Mouse (Mus musculus): ENCODE data around the gene Slc8b1. TPM values are rescaled to one million over a fixed set of nuclear protein-coding genes. Genes with fewer than 3 reads are reported as not detected.

Gene Slc8b1
- total RNA-seq, 2 experiments from 2014 or later: 7.9 to 9.7 TPM

DNA sequence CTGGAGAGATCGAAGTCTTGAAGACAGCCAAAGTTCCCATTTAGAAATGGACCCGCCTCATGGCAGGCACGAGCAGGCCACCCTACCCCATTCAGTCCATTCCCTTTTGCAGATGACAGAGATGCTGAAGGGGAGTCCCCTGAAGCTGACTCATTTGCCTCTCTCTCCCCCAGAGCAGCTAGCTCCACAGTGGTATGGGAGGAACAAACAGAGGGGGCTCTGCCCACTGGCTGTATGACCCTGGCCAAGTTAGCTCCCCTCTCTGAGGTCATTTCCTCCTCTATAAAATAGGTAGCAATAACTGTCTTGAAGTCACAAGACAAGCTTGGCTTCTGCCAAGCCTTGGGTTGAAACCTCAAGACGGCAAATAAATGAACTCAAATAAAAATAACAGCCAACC is 72.5 kb downstream of the Slc8b1 start:
- DNase-seq: no peak
- intact Hi-C loops (cut with DNase I): no loop called here

Other genes starting within 250 kb of the Slc8b1 start
- not detected for gene Lhx5, start 79.5 kb upstream of the Slc8b1 start, total RNA-seq (2021)
- gene Sdsl, start 38.4 kb upstream of the Slc8b1 start, total RNA-seq (2021): under 1 TPM; 0.59 to 0.77 TPM
- under 1 TPM in 1 of 2 experiments, not detected in 1; 0.20 TPM for gene Sds, start 34.6 kb upstream of the Slc8b1 start, total RNA-seq (2021)
- 10 to 100 TPM; 28.0 to 41.3 TPM for gene Plbd2, start 7.5 kb upstream of the Slc8b1 start, total RNA-seq (2021)
- 10 to 100 TPM; 35.2 to 44.6 TPM for gene Tpcn1, start 77.5 kb downstream of the Slc8b1 start, total RNA-seq (2021)
- under 1 TPM in 1 of 2 experiments, not detected in 1; 0.15 TPM for gene Iqcd, start 77.8 kb downstream of the Slc8b1 start, total RNA-seq (2021)
- 1 to 10 TPM; 5.6 to 6.8 TPM for gene Rita1, start 101.4 kb downstream of the Slc8b1 start, total RNA-seq (2021)
- gene Ddx54, start 101.6 kb downstream of the Slc8b1 start, total RNA-seq (2021): 10 to 100 TPM; 15.8 to 17.7 TPM
- not detected for gene Cfap73, start 123.1 kb downstream of the Slc8b1 start, total RNA-seq (2021)
- not detected for gene Rasal1, start 137.6 kb downstream of the Slc8b1 start, total RNA-seq (2021)
- under 1 TPM; 0.38 to 0.91 TPM for gene Dtx1, start 200.8 kb downstream of the Slc8b1 start, total RNA-seq (2021)
- gene Oas2, start 238.7 kb downstream of the Slc8b1 start, total RNA-seq (2021): under 1 TPM; 0.18 to 0.37 TPM

All from gastrocnemius, postnatal 36 days (tissue).